Mouse (Mus musculus) ES-CJ7 (cell line): Measurements from ENCODE around the gene Klhl41.

Experiments used
- DNase-seq: peaks from one replicate; pipeline ENCODE4 v3.0.0; 2011; ENCODE audit warnings: low read depth, low spot score

Klhl41 gene

GRCm38 (mm10) chr2:69683036-69683805 lies 13.3 kb downstream of the Klhl41 start:
- no peak for DNase-seq

- no peak for DNase-seq
These were observed 14.6 kb downstream of the Klhl41 start for GRCm38 (mm10) chr2:69684488-69684887.

- DNase-seq = no peak
These were observed 20.3 kb downstream of the Klhl41 start for GRCm38 (mm10) chr2:69690214-69690613.

GRCm38 (mm10) chr2:69690843-69691242 lies 20.9 kb downstream of the Klhl41 start:
- no peak for DNase-seq

- peak; percentile 35 for DNase-seq
These were observed 23.6 kb downstream of the Klhl41 start for GRCm38 (mm10) chr2:69693501-69693900.

- DNase-seq = no peak
These were observed 30.5 kb downstream of the Klhl41 start for GRCm38 (mm10) chr2:69700446-69700845.

GRCm38 (mm10) chr2:69712171-69712570 lies 42.3 kb downstream of the Klhl41 start:
- no peak for DNase-seq

- DNase-seq = peak; percentile 94
These were observed 43.2 kb downstream of the Klhl41 start, which contains the start of gene Fastkd1 for GRCm38 (mm10) chr2:69712981-69713625. Gene Fastkd1 (minus strand): TSS chr2:69713516.

- no peak for DNase-seq
These were observed 43.7 kb downstream of the Klhl41 start for GRCm38 (mm10) chr2:69713626-69714014.

GRCm38 (mm10) chr2:69714126-69714525 lies 44.2 kb downstream of the Klhl41 start:
- no peak for DNase-seq

- DNase-seq = no peak
These were observed 46.6 kb downstream of the Klhl41 start for GRCm38 (mm10) chr2:69716483-69716882.

- DNase-seq = no peak
These were observed 49.2 kb downstream of the Klhl41 start for GRCm38 (mm10) chr2:69719121-69719520.

GRCm38 (mm10) chr2:69722273-69722649 lies 52.3 kb downstream of the Klhl41 start, which contains the start of gene Ppig:
Gene Ppig (plus strand): TSS chr2:69722545.
- DNase-seq = no peak

- peak; percentile 95 for DNase-seq
These were observed 53.0 kb downstream of the Klhl41 start for GRCm38 (mm10) chr2:69722650-69723518.

GRCm38 (mm10) chr2:69723519-69723825 lies 53.6 kb downstream of the Klhl41 start:
- no peak for DNase-seq
